Mouse (Mus musculus): Measurements from ENCODE around the gene Hist2h2be. TPM values are rescaled to one million over a fixed set of nuclear protein-coding genes. Genes with fewer than 3 reads are reported as not detected.

The Hist2h2be gene
- polyA plus RNA-seq, 2 experiments = 6.4 to 8.9 TPM

DNA sequence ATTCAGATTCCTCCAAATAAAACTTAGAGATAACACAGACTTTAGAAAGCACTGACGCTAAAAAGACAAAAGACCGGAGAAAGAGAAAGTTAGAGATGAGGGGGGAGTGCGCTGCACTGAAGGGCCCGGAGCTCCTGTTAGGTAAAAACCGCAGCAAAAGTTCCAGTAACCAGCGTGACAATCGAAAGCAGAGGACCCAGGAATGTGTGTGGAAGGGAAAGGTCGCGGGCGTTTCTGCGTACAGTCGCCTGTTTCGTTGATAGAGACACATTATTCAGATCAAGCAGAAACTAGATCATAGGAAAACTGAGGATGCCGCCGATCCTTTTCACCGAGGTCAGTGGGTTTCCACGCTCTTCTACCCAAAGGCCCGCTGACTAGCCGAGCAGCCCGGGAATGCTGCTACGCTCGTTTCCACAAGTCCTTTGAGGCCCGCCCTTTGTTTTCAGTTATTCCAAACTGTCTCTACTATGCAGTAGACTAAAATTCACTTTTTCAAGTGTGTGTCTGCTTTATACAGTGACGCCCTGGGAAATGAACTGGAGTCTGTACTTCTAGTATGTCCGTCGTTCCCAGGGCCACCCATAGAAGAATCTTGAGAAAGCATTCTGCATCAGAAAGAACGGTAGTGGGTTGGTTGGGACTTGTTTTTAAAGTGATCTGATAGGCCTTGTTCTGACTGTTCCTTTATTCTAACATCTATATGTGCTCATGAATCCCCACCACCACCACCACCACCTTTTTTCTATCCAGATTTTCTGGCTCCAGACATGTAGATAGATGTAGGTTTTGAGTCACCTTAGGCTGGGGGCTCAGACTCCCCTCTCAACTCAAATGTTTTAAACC lies 42.9 kb downstream of the Hist2h2be start:
- Histone ChIP-seq H3K27ac (peak overlapping the region; percentile 100), H3K4me1 (replicated peaks; ENCODE audit: control insufficient read depth in 2 of 2, insufficient read depth in 2 of 2, low read length in 1 of 2) (peaks cover 37 to 44% of the 10 kb centered on the region in 2 experiments), H3K36me3 (replicated peaks; ENCODE audit: control insufficient read depth, insufficient read depth, low read depth) (no peaks in the 10 kb centered on the region), H3K27me3 (ENCODE audit: control insufficient read depth, insufficient read depth, low read length) (no peaks in the 10 kb centered on the region), H3K4me3 (ENCODE audit: insufficient read depth in 1 of 2, low read depth in 2 of 2, low read length in 2 of 2) (peak overlapping the region; percentile 54 to 63), H3K4me2 (ENCODE audit: low read depth) (peak overlapping the region; percentile 86), H3K9me3 (ENCODE audit: control insufficient read depth, low read length) (no peaks in the 10 kb centered on the region), H3K9ac (replicated peaks) (peak overlapping the region; percentile 100)
- TF ChIP-seq EP300 (IDR thresholded peaks at IDR 0.05; ENCODE audit: low read depth) (no peak), CTCF (IDR thresholded peaks at IDR 0.05; ENCODE audit: low read depth) (0 out of 2 replicates have a peak, but pooled peaks have one; percentile 0)
- 4% methylated on average over 27 of the region's 27 CpGs for WGBS (ENCODE audit: insufficient replicate concordance)
- DNase-seq (ENCODE audit: low read depth in 3 of 3, low spot score in 3 of 3) (no peak), ATAC-seq (ENCODE audit: insufficient read depth) (no peak)

DNA sequence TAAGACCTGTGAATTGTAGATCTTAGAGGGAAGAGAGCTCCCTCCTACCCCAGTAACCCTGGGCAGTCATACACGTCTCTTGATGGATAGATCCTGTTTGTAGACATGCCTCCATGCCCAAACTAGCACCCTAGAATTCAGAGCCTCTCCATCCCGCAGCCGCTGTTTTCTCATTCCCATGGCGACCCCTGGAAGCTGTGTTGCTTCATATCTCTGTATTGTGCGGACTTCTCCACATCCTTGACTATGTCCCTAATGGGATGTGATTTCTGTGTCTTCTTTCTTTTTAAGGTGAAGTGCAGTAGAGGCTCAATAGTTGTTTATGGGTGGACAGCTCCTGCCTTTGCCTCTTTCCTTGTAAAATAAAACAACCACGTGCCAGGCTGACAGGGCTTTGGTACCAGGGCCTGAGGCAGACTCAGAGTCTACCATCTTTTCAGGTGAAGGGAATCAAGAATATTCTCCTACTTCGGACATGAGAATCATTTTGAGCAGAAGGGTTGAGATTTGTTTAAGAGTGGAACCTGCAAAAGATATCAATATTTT lies 43.6 kb downstream of the Hist2h2be start:
- Histone ChIP-seq H3K4me3 (ENCODE audit: insufficient read depth in 1 of 2, low read depth in 2 of 2, low read length in 2 of 2) (peak overlapping the region; percentile 54 to 63; a peak in 3 of 4 replicates), H3K4me1 (replicated peaks; ENCODE audit: control insufficient read depth in 2 of 2, insufficient read depth in 2 of 2, low read length in 1 of 2) (peaks cover 37 to 44% of the 10 kb centered on the region in 2 experiments), H3K4me2 (ENCODE audit: low read depth) (peak overlapping the region; percentile 86), H3K9ac (replicated peaks) (peak overlapping the region; percentile 100), H3K9me3 (ENCODE audit: control insufficient read depth, low read length) (no peaks in the 10 kb centered on the region), H3K27me3 (ENCODE audit: control insufficient read depth, insufficient read depth, low read length) (no peaks in the 10 kb centered on the region), H3K27ac (peak overlapping the region; percentile 100), H3K36me3 (replicated peaks; ENCODE audit: control insufficient read depth, insufficient read depth, low read depth) (no peaks in the 10 kb centered on the region)
- DNase-seq (ENCODE audit: low read depth in 3 of 3, low spot score in 3 of 3) (no peak), ATAC-seq (ENCODE audit: insufficient read depth) (no peak)
- no peak for TF ChIP-seq EP300 (IDR thresholded peaks at IDR 0.05; ENCODE audit: low read depth)
- no peak for TF ChIP-seq CTCF (IDR thresholded peaks at IDR 0.05; ENCODE audit: low read depth)
- 63% methylated on average over 7 of the region's 7 CpGs for WGBS (ENCODE audit: insufficient replicate concordance)

DNA sequence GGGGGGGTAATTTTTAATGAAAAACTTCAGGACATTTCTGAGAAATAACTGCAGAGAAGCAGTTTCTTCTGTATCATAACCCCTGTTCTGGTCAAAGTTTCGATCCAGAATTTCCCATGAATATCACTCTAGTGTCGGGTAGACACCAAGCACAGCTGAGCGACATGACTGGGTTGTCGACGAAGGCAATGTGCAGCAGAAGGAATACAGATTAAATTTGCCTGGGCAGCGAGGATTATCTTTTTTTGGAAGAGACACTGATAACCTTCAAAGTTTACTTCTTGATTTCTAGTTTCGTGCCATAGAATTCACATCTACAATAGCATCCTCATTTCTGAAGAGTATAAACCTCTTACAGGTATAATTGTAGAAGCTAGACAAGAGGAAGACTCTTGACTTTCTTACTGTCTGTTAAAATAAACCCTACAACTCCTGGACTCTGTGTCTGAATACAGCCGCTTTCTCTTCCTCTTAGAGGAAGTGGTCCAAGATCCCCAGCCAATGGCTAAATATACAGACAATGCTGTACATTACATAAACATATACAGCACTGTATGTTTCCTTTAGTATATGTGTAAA lies 45.3 kb downstream of the Hist2h2be start:
- 41% methylated on average over 8 of the region's 8 CpGs for WGBS (ENCODE audit: insufficient replicate concordance)
- ATAC-seq (ENCODE audit: insufficient read depth) = no peak
- DNase-seq (ENCODE audit: low read depth in 3 of 3, low spot score in 3 of 3) = no peak
- Histone ChIP-seq H3K27ac (peak overlapping the region; percentile 97), H3K9ac (replicated peaks) (peak overlapping the region; percentile 49), H3K4me3 (ENCODE audit: insufficient read depth in 1 of 2, low read depth in 2 of 2, low read length in 2 of 2) (no peak overlapping the region), H3K9me3 (ENCODE audit: control insufficient read depth, low read length) (no peaks in the 10 kb centered on the region), H3K27me3 (ENCODE audit: control insufficient read depth, insufficient read depth, low read length) (no peaks in the 10 kb centered on the region), H3K4me2 (ENCODE audit: low read depth) (peak overlapping the region; percentile 31), H3K36me3 (replicated peaks; ENCODE audit: control insufficient read depth, insufficient read depth, low read depth) (no peaks in the 10 kb centered on the region), H3K4me1 (replicated peaks; ENCODE audit: control insufficient read depth in 2 of 2, insufficient read depth in 2 of 2, low read length in 1 of 2) (peaks cover 36 to 44% of the 10 kb centered on the region in 2 experiments)
- 0 out of 2 replicates have a peak, but pooled peaks have one; percentile 32 for TF ChIP-seq EP300 (IDR thresholded peaks at IDR 0.05; ENCODE audit: low read depth)
- no peak for TF ChIP-seq CTCF (IDR thresholded peaks at IDR 0.05; ENCODE audit: low read depth)

DNA sequence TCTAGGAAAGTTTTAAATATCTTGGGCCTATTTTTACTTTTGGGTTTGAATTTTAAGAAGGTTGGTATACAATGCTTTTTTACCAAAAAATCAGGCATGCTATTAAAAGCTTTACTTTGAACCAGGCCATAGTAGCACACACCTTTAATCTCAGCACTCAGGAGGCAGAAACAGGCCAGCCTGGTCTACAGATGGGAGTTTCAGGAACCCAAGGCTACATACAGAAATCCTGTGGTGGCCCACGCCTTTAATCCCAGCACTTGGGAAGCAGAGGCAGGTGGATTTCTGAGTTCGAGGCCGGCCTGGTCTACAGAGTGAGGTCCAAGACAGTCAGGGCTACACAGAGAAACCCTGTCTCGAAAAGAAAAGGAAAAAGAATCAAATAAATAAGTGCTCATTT lies 46.6 kb downstream of the Hist2h2be start:
- Histone ChIP-seq H3K36me3 (replicated peaks; ENCODE audit: control insufficient read depth, insufficient read depth, low read depth) (no peaks in the 10 kb centered on the region), H3K4me3 (ENCODE audit: insufficient read depth in 1 of 2, low read depth in 2 of 2, low read length in 2 of 2) (peak overlapping the region in 1 of 2 experiments; percentile 54; a peak in 2 of 4 replicates), H3K9me3 (ENCODE audit: control insufficient read depth, low read length) (no peaks in the 10 kb centered on the region), H3K27ac (peak overlapping the region; percentile 97), H3K27me3 (ENCODE audit: control insufficient read depth, insufficient read depth, low read length) (no peaks in the 10 kb centered on the region), H3K9ac (replicated peaks) (peak overlapping the region; percentile 83), H3K4me1 (replicated peaks; ENCODE audit: control insufficient read depth in 2 of 2, insufficient read depth in 2 of 2, low read length in 1 of 2) (peaks cover 29 to 35% of the 10 kb centered on the region in 2 experiments), H3K4me2 (ENCODE audit: low read depth) (peak overlapping the region; percentile 80)
- TF ChIP-seq CTCF (IDR thresholded peaks at IDR 0.05; ENCODE audit: low read depth) (no peak), EP300 (IDR thresholded peaks at IDR 0.05; ENCODE audit: low read depth) (no peak)
- ATAC-seq (ENCODE audit: insufficient read depth) (no peak), DNase-seq (ENCODE audit: low read depth in 3 of 3, low spot score in 3 of 3) (no peak)
- 59% methylated on average over 4 of the region's 4 CpGs for WGBS (ENCODE audit: insufficient replicate concordance)
